Mouse (Mus musculus) CH12.LX (cell line): ENCODE results near the gene Gm20388. TPM values are rescaled to one million over a fixed set of nuclear protein-coding genes. Genes with fewer than 3 reads are reported as not detected.

ENCODE experiments used
- DNase-seq: peaks from one replicate; pipeline ENCODE4 v3.0.0-alpha.2; 2013; ENCODE audit errors: extremely low read depth
- H3K27ac ChIP-seq: 2 replicates; pipeline ENCODE4 v1.5.1; 2012; ENCODE audit warnings: low read depth, mild to moderate bottlenecking, control low read depth, moderate library complexity; ENCODE audit not compliant: insufficient read depth
- H3K27me3 ChIP-seq: replicated peaks from 2 replicates; pipeline ENCODE3; 2012; ENCODE audit warnings: inconsistent platforms
- H3K36me3 ChIP-seq, 2 experiments: replicated peaks in 1 of 2; 2 replicates each; pipeline versions ENCODE3 to v1.6.1; 2012; ENCODE audit warnings: inconsistent platforms in 1 of 2, low read length in 1 of 2, mild to moderate bottlenecking in 1 of 2, mixed read lengths in 1 of 2, moderate library complexity in 1 of 2; ENCODE audit not compliant: control insufficient read depth in 1 of 2, insufficient read depth in 1 of 2
- H3K4me1 ChIP-seq, 2 experiments: 2 replicates each; pipeline ENCODE4 v1.6.1; 2012; ENCODE audit warnings: inconsistent platforms in 1 of 2, moderate library complexity in 1 of 2; ENCODE audit not compliant: insufficient read depth in 2 of 2, control insufficient read depth in 1 of 2
- H3K4me2 ChIP-seq: 2 replicates; pipeline ENCODE4 v1.6.1; 2012; ENCODE audit warnings: low read depth, mild to moderate bottlenecking, control low read depth; ENCODE audit not compliant: poor library complexity, insufficient read depth, severe bottlenecking
- H3K4me3 ChIP-seq, 3 experiments: fragments of 150-350 bp in 1 of 3; sonication (generic) in 1 of 3; replicated peaks in 1 of 3; 2 replicates each; pipeline versions ENCODE3 to v1.5.1; 2011 to 2012; ENCODE audit warnings: low read depth in 2 of 3, low read length in 2 of 3, mild to moderate bottlenecking in 2 of 3, moderate library complexity in 2 of 3, control low read depth in 1 of 3, improper control_type of control experiment in 1 of 3, inconsistent platforms in 1 of 3, mixed read lengths in 1 of 3; ENCODE audit not compliant: poor library complexity in 1 of 3
- H3K79me2 ChIP-seq: replicated peaks from 2 replicates; pipeline ENCODE4 v1.6.1; 2012; ENCODE audit warnings: mild to moderate bottlenecking, moderate library complexity; ENCODE audit not compliant: control insufficient read depth, poor library complexity, insufficient read depth, severe bottlenecking; ENCODE audit errors: extremely low read depth
- H3K9ac ChIP-seq: 2 replicates; pipeline ENCODE4 v1.6.1; 2012; ENCODE audit warnings: low read depth, mild to moderate bottlenecking, control low read depth, moderate library complexity; ENCODE audit not compliant: insufficient read depth
- H3K9me3 ChIP-seq: replicated peaks from 2 replicates; pipeline ENCODE3; 2012; ENCODE audit warnings: low read length, inconsistent platforms, mixed read lengths
- CHD1 ChIP-seq: IDR thresholded peaks from 2 replicates; pipeline ENCODE4 v1.6.1; 2012; ENCODE audit warnings: low read depth, low read length, improper control_type of control experiment, inconsistent platforms
- CHD2 ChIP-seq: IDR thresholded peaks from 2 replicates; pipeline ENCODE4 v1.6.1; 2011; ENCODE audit warnings: low read length, improper control_type of control experiment
- CTCF ChIP-seq, 2 experiments: IDR thresholded peaks in 1 of 2; conservative IDR thresholded peaks in 1 of 2; 2 replicates each; pipeline ENCODE4 v1.5.1; 2011 to 2012; ENCODE audit warnings: low read depth in 2 of 2, low read length in 2 of 2, improper control_type of control experiment in 1 of 2, inconsistent platforms in 1 of 2, mild to moderate bottlenecking in 1 of 2, moderate library complexity in 1 of 2
- EP300 ChIP-seq: IDR thresholded peaks from 2 replicates; pipeline ENCODE4 v1.6.1; 2011; ENCODE audit warnings: low read length, improper control_type of control experiment
- GABPA ChIP-seq: IDR thresholded peaks from 2 replicates; pipeline ENCODE4 v1.6.1; 2012; ENCODE audit warnings: low read depth, low read length, improper control_type of control experiment, inconsistent platforms; ENCODE audit not compliant: insufficient replicate concordance
- HCFC1 ChIP-seq: IDR thresholded peaks from 2 replicates; pipeline ENCODE4 v1.6.1; 2012; ENCODE audit warnings: low read depth, mild to moderate bottlenecking, inconsistent platforms, low read length, improper control_type of control experiment
- IRF4 ChIP-seq: IDR thresholded peaks from 2 replicates; pipeline ENCODE4 v1.6.1; 2014; ENCODE audit warnings: low read depth, mild to moderate bottlenecking, inconsistent platforms, low read length, improper control_type of control experiment
- JUND ChIP-seq: conservative IDR thresholded peaks from 2 replicates; pipeline ENCODE4 v1.6.1; 2011; ENCODE audit warnings: low read depth, low read length, improper control_type of control experiment
- MAFK ChIP-seq: IDR thresholded peaks from 2 replicates; pipeline ENCODE4 v1.6.1; 2011; ENCODE audit warnings: low read length, improper control_type of control experiment; ENCODE audit not compliant: insufficient replicate concordance
- MAZ ChIP-seq: IDR thresholded peaks from 2 replicates; pipeline ENCODE4 v1.6.1; 2012; ENCODE audit warnings: low read depth, mild to moderate bottlenecking, inconsistent platforms, low read length, improper control_type of control experiment, moderate library complexity
- MXI1 ChIP-seq: IDR thresholded peaks from 2 replicates; pipeline ENCODE4 v1.6.1; 2011; ENCODE audit warnings: mild to moderate bottlenecking, low read depth, low read length, improper control_type of control experiment
- MYC ChIP-seq: IDR thresholded peaks from 2 replicates; pipeline ENCODE4 v1.6.1; 2011; ENCODE audit warnings: low read depth, mild to moderate bottlenecking, improper control_type of control experiment, low read length
- NELFE ChIP-seq: IDR thresholded peaks from 2 replicates; pipeline ENCODE4 v1.6.1; 2011; ENCODE audit warnings: low read depth, low read length, improper control_type of control experiment
- NRF1 ChIP-seq: IDR thresholded peaks from 2 replicates; pipeline ENCODE4 v1.6.1; 2014; ENCODE audit warnings: low read depth, mild to moderate bottlenecking, inconsistent platforms, low read length, improper control_type of control experiment, moderate library complexity
- RAD21 ChIP-seq: IDR thresholded peaks from 2 replicates; pipeline ENCODE4 v1.6.1; 2011; ENCODE audit warnings: low read depth, mild to moderate bottlenecking, low read length, improper control_type of control experiment, moderate library complexity
- UBTF ChIP-seq: IDR thresholded peaks from 2 replicates; pipeline ENCODE4 v1.6.1; 2012; ENCODE audit warnings: low read depth, mild to moderate bottlenecking, inconsistent platforms, low read length, improper control_type of control experiment, moderate library complexity
- USF2 ChIP-seq: conservative IDR thresholded peaks from 2 replicates; pipeline ENCODE4 v1.6.1; 2011; ENCODE audit warnings: low read depth, low read length, improper control_type of control experiment
- ZC3H11A ChIP-seq: IDR thresholded peaks from 2 replicates; pipeline ENCODE4 v1.6.1; 2012; ENCODE audit warnings: low read depth, mild to moderate bottlenecking, inconsistent platforms, low read length, improper control_type of control experiment
- ZNF384 ChIP-seq: IDR thresholded peaks from 2 replicates; pipeline ENCODE4 v1.6.1; 2012; ENCODE audit warnings: low read depth, low read length, improper control_type of control experiment, inconsistent platforms
- dilution Hi-C: fragments of 300-500 bp; cut with MboI; formaldehyde crosslinking; loops from 2 replicates; pipeline ENCODE4 v1.14.3; 2020; ENCODE audit warnings: low sequenced_read_pairs; ENCODE audit not compliant: extremely low pct_unique_long_range_greater_than_20kb, extremely low pct_ligation_motif_present
- in situ Hi-C: fragments of 300-500 bp; cut with MboI; formaldehyde crosslinking; loops from 3 replicates; pipeline ENCODE4 v1.14.3; 2019; ENCODE audit warnings: low sequenced_read_pairs, low pct_ligation_motif_present, low pct_unique_long_range_greater_than_20kb, mixed read lengths
- polyA plus RNA-seq: library from polyadenylated mRNA; unstranded; fragments of >175 nt; gene quantifications from 2 replicates; pipeline ENCODE4 v1.2.1, GENCODE M21; 2012; ENCODE audit warnings: low read depth; ENCODE audit not compliant: insufficient read length
- total RNA-seq, 2 experiments: library from RNA; depleted of rRNA; stranded (reverse); fragments of 300-350 nt in 1 of 2; fragments of >200 nt in 1 of 2; gene quantifications; 2 replicates each; pipeline ENCODE4 v1.2.3; 2012 to 2014

Gene Gm20388
- total and polyA plus RNA-seq, 3 experiments, result 14.8 to 26.3 (median 22.2) TPM

DNA sequence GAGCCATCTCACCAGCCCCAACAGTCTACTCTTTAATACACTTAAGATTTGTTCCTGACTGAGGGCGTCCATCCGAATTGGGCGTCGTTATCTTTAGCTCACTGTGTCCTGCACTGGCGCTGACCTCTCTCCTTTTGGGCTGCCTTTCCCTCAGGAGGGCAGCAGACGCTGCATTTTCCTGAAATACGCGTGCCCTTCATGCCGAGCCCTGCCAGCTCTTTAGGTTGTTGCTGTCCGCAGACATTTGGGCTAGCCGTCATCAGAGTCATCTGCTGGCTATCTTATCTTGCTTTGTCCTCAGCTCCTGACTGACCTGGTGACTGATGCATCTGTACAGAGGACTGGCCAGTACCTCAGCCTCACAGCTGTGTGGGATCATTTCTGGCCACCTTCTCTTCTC, 3904.7 kb downstream of the Gm20388 start:
- in situ Hi-C loops, result no loop called here
- DNase-seq, result no peak
- H3K79me2 ChIP-seq, result no peaks in the 10 kb centered on the region
- no peak overlapping the region for H3K27ac ChIP-seq
- peaks cover 6% of the 10 kb centered on the region for H3K9me3 ChIP-seq
- no peak overlapping the region for H3K4me2 ChIP-seq
- TF ChIP-seq MXI1 (no peak), MYC (no peak), CTCF (conservative IDR thresholded peaks at IDR 0.05 in 1 of 2, IDR thresholded peaks at IDR 0.05 in 1 of 2; ENCODE audit: low read depth in 2 of 2, low read length in 2 of 2) (no peak), UBTF (no peak)
- TF ChIP-seq, all 38 proteins: peak for 0
- no peaks in the 10 kb centered on the region for H3K36me3 ChIP-seq
- H3K9ac ChIP-seq, result no peak overlapping the region
- no peak overlapping the region for H3K4me3 ChIP-seq
- H3K27me3 ChIP-seq, result peaks cover 24% of the 10 kb centered on the region
- dilution Hi-C loops, result no loop called here
- H3K4me1 ChIP-seq, result peaks cover 0 to 3% of the 10 kb centered on the region in 2 experiments; a peak in 1 of 4 replicates

DNA sequence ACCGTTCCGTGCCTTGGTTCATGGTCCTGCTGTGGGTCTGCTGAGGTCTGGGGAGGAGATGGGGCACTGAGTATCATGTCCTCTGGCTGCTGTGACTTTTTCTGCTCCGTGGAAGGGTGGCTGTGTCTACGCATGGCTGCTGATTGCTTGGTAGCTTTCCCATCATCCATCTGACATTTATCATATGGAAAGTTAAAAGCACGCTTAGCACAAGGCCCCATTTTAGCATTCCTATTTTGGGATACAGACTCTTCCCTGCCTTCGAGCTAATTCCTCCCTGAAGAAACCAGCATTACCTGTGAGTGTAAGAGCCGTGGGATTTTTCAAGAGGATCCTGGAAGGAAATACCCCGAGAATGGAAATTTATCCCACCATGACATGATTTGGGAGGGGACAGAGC, 3906.3 kb downstream of the Gm20388 start:
- no peak overlapping the region for H3K27ac ChIP-seq
- H3K4me2 ChIP-seq, result no peak overlapping the region
- no peaks in the 10 kb centered on the region for H3K79me2 ChIP-seq
- dilution Hi-C loops, result no loop called here
- in situ Hi-C loops, result no loop called here
- no peaks in the 10 kb centered on the region for H3K36me3 ChIP-seq
- no peak overlapping the region for H3K9ac ChIP-seq
- H3K4me1 ChIP-seq, result no peaks in the 10 kb centered on the region
- peaks cover 6% of the 10 kb centered on the region for H3K9me3 ChIP-seq
- TF ChIP-seq CTCF (conservative IDR thresholded peaks at IDR 0.05 in 1 of 2, IDR thresholded peaks at IDR 0.05 in 1 of 2; ENCODE audit: low read depth in 2 of 2, low read length in 2 of 2), result no peak
- no peak for TF ChIP-seq USF2
- no peak for TF ChIP-seq HCFC1
- no peak for TF ChIP-seq NRF1
- TF ChIP-seq ZNF384, result no peak
- TF ChIP-seq RAD21, result no peak
- no peak for TF ChIP-seq CHD1
- TF ChIP-seq NELFE, result no peak
- TF ChIP-seq MAZ, result no peak
- no peak for TF ChIP-seq UBTF
- TF ChIP-seq GABPA, result no peak
- no peak for TF ChIP-seq MYC
- TF ChIP-seq MAFK, result no peak
- TF ChIP-seq CHD2, result no peak
- no peak for TF ChIP-seq JUND
- no peak for TF ChIP-seq EP300
- no peak for TF ChIP-seq ZC3H11A
- no peak for TF ChIP-seq MXI1
- TF ChIP-seq IRF4, result no peak
- H3K4me3 ChIP-seq, result no peak overlapping the region
- no peak for DNase-seq
- H3K27me3 ChIP-seq, result peaks cover 24% of the 10 kb centered on the region
